Mouse (Mus musculus): ENCODE measurements around the gene Hat1.
"Not testable (repeated sequence)": the region's sequence is repeated elsewhere in the genome, so short reads cannot be mapped to it uniquely, and the experiment has no call there.

Hat1 gene

DNA sequence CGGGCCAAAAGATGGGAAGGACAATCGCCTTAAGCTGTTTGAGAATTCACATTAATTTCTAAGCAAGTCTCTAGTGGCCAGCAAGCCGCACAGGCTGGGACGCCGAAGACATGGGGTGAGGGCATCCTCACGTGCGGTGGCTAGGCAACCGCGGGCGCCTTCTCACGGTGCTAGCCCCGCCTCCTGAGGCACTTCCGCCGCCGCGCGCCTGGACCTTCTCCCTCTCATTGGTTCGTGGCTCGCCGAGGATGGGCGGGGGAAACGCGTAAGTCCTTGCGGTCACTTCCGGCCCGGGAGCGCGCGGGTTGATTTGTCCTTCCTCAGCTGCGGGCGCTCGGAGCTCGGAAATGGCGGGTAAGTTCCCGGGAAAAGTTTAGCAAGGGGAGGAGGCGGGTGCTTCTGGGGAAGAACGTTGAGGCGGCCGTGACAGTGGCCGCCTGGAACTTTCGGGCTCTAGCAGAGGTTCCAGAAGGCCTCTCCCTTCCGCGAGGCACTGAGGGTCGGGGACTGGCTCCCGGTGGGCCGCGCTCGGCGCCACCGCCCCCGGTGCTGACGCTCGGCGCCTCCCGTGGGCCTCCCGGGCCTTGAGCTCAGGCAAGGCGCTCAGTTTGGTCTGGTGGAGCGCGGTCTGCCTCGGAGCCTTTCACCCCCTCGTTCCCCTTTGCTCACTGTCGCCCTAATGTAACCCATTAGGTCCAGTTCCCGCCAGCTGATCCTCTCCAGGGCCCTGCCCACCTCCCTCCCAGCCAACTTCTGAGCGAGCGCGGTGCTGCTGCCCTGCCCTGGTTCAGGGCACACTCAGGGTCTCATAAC lies at the start of gene Hat1:
TSS of gene Hat1 (plus strand) at position 8 of the 813 bp plus-strand sequence.
- peak; percentile 99 for DNase-seq (ENCODE audit: low read depth, low spot score)

DNA sequence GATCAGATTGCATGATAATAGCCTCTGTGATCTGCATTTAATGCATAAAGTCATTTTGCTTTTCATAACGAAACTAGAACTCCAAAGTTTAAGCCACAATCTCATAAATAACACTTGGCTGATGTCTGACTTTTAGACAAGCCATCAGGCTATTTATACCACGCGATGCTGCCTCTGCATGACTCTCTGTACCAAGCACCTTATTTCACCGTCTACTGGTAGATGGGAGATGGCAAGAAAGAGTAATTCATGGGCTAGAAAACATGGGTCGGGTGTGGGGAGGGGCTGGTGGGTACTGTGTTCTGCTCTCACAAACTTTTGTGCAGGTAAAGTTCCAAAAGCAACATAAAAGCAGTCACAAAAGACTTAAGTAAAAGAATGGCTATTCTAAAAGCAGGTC lies 48.6 kb upstream of the Hat1 start:
- no peak for DNase-seq (ENCODE audit: low read depth, low spot score)

DNA sequence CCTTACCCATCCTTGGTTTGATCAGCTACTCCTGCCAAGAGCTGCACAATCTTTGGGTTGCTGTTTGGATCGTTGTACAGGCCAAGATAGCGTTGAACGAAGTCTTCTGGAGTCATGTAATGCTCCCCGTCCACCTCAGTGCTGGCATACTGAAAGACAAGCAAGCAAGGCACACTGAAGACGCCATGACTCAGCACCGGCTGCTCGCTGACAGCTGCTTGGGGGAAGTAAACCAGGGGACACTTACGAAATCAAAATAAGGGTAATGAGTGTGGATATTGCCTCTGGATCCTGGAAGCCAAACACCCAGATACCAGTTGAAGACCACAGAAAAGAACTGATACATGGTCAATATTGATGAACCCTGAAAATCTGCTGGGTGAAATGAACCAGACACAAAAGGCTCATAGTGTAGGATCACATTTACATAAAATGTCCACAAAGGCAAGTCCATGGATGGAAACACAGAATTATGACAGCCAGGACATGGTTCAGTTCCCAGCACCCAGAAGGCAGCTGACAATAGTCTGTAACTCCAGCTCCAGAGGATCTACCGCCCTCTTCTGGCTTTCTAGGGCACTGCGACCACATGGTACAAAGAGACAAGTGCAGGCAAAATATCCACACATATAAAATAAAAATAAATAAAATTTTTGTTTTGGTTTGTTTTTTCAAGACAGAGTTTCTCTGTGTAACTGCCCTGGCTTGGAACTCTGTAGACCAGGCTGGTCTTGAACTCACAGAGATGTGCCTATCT lies 44.7 kb upstream of the Hat1 start:
- peak; percentile 56 for DNase-seq (ENCODE audit: low read depth, low spot score)

DNA sequence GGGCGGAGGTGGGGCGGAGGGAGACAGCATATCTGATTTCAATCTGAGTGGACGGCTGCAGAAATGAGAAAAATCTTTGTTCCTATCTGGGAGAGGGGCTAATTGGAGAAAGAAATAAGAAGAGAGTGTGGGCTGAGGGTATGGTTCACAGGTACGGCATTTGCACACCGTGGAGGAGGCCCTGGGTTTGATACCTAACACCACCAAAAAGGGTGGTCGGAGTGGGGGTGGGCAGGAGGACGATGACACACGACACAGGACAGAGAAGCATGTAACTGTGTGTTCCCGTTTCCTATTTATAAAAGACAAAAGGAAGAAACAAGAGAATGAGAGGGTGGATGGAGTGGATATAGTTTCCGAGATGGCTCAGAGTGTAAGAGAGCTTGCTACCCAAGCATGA lies 41.6 kb upstream of the Hat1 start:
- no peak for DNase-seq (ENCODE audit: low read depth, low spot score)

DNA sequence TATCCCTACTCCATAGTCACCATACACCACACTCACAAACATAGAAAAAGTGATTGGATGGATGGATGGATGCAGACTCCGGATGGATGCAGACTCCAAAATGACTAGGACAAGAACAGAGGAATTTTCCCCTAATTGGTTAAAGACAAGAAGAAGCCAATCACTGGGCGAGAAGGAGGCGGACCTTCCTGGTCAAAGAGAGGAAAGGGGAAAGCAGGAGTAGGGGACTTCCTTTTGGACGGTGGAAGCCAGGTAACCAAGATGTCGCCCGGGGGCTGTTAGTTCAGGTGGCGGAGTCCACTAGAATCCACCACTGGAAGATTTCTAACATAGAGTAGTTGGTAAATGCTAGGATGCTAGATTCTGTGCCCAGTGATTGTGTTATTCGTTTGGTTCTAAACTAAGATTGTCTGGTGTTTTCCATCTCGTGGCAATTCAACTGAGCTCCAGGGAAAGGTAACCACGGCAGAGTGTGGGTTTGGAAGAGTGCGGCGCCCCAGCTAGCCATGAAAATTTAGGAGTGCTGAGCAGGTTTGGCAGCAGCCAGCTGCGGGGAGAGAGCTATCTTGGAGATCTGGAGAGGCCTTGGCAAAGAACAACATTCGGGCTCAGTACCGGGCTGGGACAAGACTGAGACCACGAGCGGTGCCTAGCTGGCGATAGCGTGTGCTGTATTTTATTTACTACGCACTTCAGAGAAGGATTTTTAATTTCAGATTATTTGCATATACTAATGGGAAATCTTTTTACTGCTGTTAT lies 40.8 kb upstream of the Hat1 start:
- peak; percentile 91 for DNase-seq (ENCODE audit: low read depth, low spot score)

DNA sequence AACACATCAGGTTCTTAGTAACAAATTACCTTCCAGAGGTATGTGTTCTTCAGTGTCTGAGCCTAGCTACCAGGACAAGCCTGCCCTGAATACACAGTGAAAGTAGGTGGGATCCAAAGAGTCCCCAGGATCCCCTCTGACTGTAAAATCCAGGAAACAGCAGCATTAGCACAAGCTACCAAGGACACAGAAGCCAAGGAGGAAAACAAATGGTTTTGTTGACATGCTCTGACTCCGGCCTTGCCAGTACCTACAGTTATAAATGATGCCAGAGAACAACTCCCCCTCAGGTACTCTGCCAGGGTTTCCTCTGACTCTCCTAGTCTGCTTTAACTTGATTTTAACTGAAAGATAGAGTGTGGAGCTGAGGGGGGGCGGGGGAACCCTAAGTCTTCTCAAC lies 39.2 kb upstream of the Hat1 start:
- DNase-seq (ENCODE audit: low read depth, low spot score) = no peak

DNA sequence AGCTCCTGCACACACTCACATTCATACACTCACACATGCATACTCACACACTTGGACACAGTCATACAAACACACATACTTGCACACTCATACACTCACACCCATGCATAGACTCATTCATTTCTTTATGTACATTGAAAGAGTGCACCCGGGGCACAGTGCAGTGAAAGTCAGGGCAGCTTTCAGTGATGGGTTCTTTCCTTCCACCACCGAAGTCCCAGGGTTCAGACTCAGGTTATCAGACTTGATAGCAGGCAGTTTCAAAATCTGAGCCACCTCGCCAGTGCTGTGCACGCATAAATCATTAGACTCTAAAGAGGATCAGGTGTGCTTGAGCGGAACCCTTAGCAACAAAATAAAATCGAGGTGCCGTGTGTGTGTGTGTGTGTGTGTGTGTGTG lies 38.6 kb upstream of the Hat1 start:
- DNase-seq (ENCODE audit: low read depth, low spot score) = peak; percentile 66

DNA sequence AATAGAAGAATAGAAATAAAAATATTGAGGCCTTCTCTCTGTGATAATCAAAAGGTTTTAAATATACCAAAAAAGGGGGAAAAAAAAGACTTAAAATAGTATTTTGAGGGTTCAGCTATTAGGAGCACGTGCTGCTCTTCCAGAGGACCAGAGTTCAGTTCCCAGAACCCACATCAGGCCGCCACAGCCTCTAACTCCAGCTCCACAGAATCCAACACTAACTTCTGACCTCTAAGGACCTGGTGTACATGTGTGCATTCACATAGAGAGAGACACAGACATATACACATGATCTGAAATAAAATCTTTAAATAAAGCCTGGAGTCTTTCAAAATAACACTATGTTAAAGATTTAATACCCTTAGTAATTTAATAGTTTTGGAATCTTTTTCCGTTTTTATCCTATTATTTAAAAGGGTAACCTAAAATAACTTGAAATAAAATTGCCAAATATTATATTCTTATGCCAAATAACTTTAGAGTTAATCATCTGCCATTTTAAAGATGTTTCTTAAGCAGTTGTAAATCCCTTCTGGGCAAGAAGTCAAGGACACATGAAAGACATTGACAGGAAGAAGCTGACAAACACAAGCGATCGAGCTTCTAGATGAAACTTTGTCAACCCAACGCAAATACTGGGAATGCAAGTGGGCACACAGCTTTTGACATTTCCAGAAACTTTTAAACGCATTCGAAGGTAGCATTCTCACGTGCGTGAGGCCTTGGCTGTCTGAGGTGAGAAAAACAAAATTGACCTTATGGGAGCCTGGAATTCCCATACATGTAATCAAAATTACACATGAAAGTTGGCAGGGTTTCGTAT lies 37.6 kb upstream of the Hat1 start:
- peak; percentile 84 for DNase-seq (ENCODE audit: low read depth, low spot score)

DNA sequence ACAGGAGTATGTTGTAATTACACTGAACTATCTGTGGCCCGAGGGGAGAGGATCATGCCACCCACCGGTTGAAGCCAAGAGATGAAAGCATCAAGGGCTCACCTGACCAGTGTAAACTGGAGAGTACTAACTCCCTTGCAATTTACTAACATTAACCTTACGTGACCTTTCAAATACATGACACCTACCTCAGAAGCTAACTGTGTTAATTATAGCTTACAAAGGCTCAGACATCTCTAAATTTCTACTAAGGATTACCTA lies 37.1 kb upstream of the Hat1 start:
- no peak for DNase-seq (ENCODE audit: low read depth, low spot score)

DNA sequence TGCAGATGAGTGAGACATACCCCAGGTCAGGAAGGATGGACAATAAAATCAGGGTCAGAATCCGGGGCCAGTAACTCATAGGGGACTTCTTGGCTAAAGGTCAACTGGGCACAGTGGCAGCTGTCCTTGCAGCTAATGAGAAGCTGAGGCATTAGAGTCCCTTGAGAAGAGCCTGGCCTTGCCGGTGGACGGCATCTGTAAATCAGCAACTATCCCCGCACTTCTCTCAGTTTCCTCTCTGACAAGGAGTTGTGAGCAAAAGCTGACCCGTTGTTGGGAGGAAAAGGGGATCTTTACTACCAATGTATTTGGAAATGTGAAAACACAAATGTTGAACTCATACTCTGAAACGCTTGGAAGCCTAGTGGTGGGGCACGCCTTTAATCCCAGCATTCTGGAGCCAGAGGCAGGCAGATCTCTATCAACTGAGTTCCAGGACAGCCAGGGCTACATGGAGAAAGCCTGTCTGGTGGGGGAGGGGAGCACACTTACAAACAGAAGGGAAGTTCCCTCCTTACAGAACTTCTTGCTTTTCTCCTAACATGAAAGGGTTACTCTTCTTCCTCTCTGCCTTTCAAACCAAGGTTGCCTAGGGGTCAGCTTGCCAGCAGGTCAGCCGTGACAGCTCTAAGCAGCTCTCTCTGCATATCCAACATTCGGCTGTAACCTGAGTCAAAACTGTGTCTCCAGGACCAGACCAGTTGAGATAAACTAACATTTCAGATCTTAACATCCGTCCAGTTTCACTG lies 35.3 kb upstream of the Hat1 start:
- peak; percentile 93 for DNase-seq (ENCODE audit: low read depth, low spot score)

DNA sequence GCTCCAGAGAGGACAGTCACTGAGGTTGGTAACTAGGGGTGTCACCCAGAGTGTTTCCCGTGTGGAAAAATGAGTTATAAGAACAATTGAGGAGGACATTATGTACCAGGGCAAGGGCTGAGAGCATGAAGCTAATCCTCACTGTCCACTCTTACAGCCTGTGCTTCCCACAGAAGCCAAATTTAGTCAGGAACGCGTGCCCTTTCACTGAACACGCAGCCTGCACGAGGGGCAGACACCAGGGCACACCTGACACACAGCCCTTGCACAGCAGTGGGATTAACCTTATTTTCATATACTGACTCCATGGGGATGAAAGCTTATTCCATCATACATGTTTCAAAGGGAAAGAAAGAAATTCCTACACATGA lies 34.7 kb upstream of the Hat1 start:
- DNase-seq (ENCODE audit: low read depth, low spot score) = no peak

DNA sequence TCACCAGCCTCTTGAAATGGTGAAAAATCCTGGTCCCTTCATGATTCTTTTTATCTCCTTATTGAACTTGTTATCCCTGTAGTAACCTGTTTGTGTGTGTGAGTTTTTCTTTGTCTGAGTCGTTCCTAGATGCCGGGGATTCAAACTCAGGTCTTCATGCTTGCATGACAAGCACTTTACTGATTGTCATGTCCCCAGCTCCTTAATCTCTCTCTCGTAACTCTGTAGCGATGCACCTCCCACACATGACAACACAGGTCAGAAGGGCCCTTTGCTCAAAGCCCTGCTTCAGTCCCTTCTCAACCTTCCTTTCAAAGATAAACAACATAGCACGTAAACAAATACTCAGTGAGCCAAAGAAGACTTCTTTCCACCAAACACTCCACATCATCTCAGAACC lies 30.4 kb upstream of the Hat1 start:
- peak; percentile 72 for DNase-seq (ENCODE audit: low read depth, low spot score)

DNA sequence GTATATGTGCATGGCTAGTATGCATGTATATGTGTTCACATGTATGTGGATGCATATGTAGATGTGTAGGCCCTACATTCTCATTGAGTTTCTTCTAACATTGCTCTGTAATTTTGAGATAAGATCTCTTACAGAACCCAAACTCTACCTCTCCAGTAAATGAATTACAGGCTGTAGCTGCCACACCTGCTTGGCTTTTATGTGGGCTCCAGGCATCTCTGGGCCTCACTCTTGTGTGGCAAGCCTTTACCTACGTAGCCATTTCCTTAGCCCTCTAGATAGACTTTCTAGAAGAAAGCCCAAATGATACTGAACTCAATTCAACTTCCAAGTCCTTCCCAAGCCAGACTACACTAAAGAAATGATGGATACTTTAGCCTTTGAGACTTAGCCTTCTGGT lies 28.6 kb upstream of the Hat1 start:
- peak; percentile 12 for DNase-seq (ENCODE audit: low read depth, low spot score)

DNA sequence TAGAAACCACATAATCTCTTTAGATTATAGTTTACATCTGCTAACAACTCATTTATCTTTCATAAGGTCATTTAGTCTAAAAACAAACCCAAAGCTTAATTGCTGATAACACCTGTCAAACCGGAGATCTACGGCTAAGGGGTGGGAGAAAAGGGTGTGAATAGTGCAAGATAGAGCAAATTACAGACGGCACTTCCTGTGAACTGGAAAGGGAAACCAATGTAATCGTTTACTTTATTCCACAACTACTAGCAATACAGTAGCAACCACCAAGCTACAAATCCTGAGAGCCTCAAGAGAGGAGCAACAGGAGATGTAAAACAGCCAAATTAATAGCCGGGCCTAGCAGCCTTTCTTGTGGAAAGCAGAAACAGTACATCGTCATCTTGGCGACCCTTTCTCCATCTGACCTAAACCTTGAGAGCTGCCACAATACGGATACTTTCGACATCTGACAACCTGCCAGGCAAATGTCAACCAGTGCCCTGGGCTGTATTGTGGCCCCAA lies 22.1 kb upstream of the Hat1 start:
- DNase-seq (ENCODE audit: low read depth, low spot score) = no peak

DNA sequence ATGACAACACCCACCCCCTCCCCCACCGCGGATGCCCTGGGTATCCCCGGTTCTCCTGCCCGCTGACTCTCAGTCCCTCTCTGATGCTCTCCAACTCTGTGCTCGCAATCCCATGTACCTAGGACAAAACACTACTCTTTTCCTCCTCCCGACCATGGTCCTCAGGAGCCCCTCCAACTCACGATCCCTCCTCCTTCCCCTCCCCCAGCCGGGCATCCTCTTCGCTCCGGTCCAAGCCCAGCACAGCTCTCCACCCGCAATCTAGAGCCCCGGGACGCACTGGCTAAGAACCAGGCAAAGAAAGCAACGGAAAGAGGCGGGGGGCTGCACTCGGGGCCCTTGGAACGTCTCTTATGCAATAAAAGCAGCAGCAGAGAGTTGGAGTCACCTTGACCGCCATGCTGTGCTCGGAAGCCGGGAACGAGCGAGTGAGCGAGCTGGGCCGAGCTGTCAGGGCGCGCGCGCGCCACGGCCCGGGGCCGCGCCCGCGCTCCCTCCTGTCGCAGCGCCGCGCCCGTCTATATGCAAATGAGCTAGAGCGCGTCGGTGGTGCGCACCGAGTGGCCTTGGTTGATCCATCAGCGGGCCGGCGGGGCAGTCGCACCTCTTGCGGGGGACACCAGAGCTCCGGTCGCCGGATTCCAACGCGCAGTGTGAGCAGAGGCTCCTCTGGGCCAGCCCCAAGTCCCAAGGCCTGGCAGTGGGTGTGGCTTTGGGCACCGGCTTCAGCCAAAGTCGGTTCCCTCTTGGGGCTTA lies 21.5 kb upstream of the Hat1 start, which contains the start of gene Slc25a12:
TSS of gene Slc25a12 (minus strand) at position 625 of the 756 bp plus-strand sequence.
- DNase-seq (ENCODE audit: low read depth, low spot score) = peak; percentile 94

DNA sequence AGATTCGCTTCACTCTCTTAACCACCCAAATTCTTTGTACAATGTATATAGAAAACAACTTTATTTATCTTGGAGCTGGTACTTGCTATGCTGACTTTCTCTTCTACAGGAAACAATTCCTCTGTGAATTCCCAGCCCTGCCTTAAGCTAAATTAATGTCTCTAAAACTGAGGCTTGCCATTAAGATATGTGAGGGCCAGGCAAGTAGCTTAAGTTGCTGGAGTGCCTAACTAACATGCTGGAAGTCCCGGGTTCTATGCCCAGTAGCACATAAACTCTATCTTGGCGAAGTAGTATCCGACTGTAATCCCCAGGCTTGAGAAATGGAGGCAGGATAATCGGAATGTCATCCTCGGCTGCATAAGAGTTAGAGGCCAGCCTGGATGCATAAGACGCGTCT lies 20.7 kb upstream of the Hat1 start:
- no peak for DNase-seq (ENCODE audit: low read depth, low spot score)

DNA sequence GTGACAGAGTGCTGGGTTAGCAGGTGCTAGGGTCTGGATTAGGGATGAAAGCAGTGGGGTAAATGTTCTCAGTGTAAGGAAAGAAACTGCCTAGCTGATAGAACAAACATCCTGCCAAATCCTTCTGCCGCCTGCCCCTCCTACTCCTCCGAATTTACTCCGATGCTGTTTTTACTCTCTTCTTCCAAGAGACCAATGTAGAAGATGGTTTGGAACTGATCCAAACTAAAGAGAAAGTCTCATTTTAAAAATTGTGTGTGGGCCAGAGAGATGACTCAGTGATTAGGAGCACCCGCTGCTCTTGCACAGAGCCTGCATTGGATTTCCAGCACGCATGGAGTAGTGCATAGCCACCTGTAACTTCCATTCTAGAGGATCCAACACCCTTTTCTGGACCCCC lies 17.0 kb upstream of the Hat1 start:
- no peak for DNase-seq (ENCODE audit: low read depth, low spot score)

DNA sequence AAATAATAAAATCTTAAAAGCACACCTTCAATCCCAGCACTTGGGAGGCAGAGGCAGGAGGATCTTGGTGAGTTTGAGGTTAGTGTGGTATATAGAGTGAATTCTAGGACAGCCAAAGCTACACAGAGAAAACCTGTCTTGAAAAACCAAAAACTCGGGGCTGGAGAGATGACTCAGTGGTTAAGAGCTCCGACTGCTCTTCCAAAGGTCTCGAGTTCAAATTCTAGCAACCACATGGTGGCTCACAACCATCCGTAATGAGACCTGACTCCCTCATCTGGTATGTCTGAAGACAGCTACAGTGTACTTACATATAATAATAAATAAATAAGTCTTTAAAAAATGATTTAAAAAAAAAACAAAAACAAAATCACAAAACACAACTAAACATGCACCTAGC lies 16.5 kb upstream of the Hat1 start:
- DNase-seq (ENCODE audit: low read depth, low spot score) = not testable (repeated sequence)

DNA sequence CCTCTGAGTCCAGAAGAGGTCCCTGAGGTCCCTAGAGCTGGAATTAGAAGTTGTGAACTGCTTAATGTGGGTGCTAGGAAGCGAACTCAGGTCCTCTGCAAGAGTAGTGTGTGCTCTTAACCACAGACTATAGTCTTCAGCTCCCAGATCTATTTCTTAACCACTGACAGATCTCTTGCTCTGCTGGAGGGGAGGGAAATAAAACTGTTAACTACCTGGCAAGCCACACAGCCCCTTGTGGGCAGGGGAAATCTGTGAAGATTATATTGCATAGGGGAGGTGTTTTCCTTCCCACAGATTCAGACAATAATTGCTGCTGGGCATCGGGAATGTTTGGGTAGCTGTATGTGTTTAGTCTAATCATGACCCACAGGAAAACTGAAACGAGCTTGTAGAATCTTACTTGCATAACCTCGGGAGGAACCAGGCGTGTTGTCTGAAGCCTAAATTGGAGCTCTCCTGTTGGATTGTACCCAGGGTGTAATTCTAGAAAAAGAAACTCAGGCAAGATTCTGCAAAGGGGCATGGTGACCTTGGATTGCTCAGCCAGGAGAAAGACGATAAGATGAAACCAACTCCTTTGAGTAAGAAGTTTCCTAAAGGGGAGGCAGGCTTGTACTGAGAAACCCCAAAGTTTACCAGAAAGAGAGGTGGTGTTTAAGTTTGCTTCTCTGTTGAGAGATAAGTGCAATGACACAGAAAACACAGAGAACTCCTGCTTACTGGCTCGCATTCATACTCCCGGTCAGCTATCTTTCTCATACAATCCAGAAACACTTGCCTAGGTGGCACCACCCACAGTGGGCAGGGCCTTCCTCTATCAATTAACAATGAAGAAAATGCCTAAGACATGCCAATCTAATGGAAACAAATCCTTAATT lies 14.2 kb upstream of the Hat1 start:
- DNase-seq (ENCODE audit: low read depth, low spot score) = no peak
